Mouse (Mus musculus) layer of hippocampus, adult 2 months (tissue): ENCODE measurements around the gene Meaf6. TPM values are rescaled to one million over a fixed set of nuclear protein-coding genes. Genes with fewer than 3 reads are reported as not detected.

Source experiments
- DNase-seq, 2 experiments: peaks; one replicate each; pipeline ENCODE4 v3.0.0; 2022; ENCODE audit warnings: low spot score in 2 of 2
- H3K27ac ChIP-seq: fragments of 200-600 bp; 2 replicates; pipeline ENCODE4 v1.8.1; 2022
- H3K4me3 ChIP-seq: fragments of 200-600 bp; 2 replicates; pipeline ENCODE4 v1.8.1; 2022; ENCODE audit warnings: mild to moderate bottlenecking
- CTCF ChIP-seq: fragments of 200-600 bp; conservative IDR thresholded peaks from 2 replicates; pipeline ENCODE4 v1.8.1; 2022; ENCODE audit warnings: antibody characterized with exemption, mild to moderate bottlenecking, moderate library complexity
- total RNA-seq, 2 experiments: library from RNA; stranded (reverse); gene quantifications; 2 replicates each; pipeline ENCODE4 v1.2.3; 2021

The Meaf6 gene
- total RNA-seq, 2 experiments from 2014 or later, result 111 to 116 TPM

GRCm38 (mm10) chr4:125134631-125135030, 49.7 kb downstream of the Meaf6 start:
- TF ChIP-seq CTCF, result no peak
- no peak overlapping the region for H3K4me3 ChIP-seq
- no peak for DNase-seq
- H3K27ac ChIP-seq, result no peak overlapping the region

GRCm38 (mm10) chr4:125135076-125135855, 50.3 kb downstream of the Meaf6 start:
- no peak for TF ChIP-seq CTCF
- Histone ChIP-seq H3K27ac (no peak overlapping the region), H3K4me3 (no peak overlapping the region)
- no peak for DNase-seq

GRCm38 (mm10) chr4:125136303-125136888, 51.5 kb downstream of the Meaf6 start:
- no peak for TF ChIP-seq CTCF
- Histone ChIP-seq H3K27ac (no peak overlapping the region), H3K4me3 (no peak overlapping the region)
- no peak for DNase-seq

GRCm38 (mm10) chr4:125138321-125138720, 53.4 kb downstream of the Meaf6 start:
- no peak overlapping the region for H3K4me3 ChIP-seq
- DNase-seq, result no peak
- no peak for TF ChIP-seq CTCF
- no peak overlapping the region for H3K27ac ChIP-seq

GRCm38 (mm10) chr4:125144211-125144610, 59.3 kb downstream of the Meaf6 start:
- no peak for TF ChIP-seq CTCF
- Histone ChIP-seq H3K27ac (peak overlapping the region; percentile 43; the same call in 1 of the 2 replicates), H3K4me3 (no peak overlapping the region)
- no peak for DNase-seq

DNA sequence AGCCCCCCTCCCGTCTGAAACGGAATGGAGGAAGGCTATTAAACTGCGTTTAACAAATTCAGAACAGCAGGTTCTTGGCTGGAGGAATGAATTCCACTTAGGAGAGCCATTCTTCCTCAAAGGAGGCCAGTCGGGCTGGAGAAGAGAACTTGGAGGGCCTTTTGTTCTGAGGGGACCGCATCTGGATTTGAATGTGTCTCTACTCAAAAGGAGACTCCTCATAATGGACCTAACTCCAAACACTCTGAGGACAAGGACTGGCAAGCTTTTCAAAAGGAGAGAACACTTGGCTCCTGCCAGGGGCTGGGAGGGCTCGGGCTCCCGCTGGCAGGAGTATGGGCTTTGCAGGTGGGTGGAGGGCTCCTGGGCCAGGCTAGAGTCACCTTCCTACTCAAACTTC, 59.7 kb downstream of the Meaf6 start:
- TF ChIP-seq CTCF, result no peak
- peak overlapping the region; percentile 61 for H3K27ac ChIP-seq
- DNase-seq, result no peak
- H3K4me3 ChIP-seq, result no peak overlapping the region

GRCm38 (mm10) chr4:125145213-125145612, 60.3 kb downstream of the Meaf6 start:
- no peak for DNase-seq
- no peak overlapping the region for H3K4me3 ChIP-seq
- no peak for TF ChIP-seq CTCF
- peak overlapping the region; percentile 61 for H3K27ac ChIP-seq

DNA sequence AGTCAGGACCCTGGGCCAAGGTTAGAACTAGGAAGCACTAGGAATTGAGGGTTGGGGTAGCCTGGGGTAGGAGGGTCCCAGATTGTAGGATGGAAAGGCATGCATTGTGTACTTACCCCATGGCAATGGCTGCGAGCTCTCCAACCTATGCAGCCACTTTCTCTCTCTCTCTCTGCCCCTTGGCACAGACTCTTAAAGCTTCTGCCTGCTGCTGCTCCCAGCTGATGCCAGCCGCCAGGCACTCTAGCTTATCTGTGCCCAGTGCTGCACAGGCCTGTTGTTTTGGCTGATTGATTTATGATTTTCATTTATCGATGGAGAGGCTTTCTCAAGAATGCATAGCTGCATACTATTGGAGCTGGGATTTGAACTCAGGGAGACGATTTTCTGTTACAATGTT, 63.0 kb downstream of the Meaf6 start:
- no peak for TF ChIP-seq CTCF

DNA sequence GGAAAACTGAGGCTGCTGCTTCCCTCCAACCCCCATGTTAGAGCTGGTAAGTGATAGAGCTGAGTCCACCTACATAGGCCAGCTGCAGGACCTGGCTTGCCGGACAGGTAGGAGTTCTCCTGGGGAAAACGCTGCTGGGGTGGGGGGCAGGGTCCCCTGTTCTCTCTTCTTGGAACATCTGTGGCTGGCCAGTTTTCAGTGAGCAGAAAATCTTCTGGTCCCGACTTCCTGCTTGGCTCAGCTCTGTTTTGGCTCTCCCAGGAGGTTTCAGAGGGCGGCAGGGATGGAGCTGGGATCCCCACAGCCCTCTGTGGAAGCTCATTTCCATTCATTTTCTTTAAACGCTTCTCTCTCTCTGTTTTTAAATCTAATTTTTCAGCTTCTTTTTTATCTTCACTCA, 64.5 kb downstream of the Meaf6 start:
- H3K4me3 ChIP-seq, result no peak overlapping the region
- no peak for TF ChIP-seq CTCF
- no peak for DNase-seq
- no peak overlapping the region for H3K27ac ChIP-seq

More for the DNA sequence above, 63.0 kb downstream of the Meaf6 start:
- DNase-seq, result no peak
- H3K27ac ChIP-seq, result no peak overlapping the region
- no peak overlapping the region for H3K4me3 ChIP-seq

DNA sequence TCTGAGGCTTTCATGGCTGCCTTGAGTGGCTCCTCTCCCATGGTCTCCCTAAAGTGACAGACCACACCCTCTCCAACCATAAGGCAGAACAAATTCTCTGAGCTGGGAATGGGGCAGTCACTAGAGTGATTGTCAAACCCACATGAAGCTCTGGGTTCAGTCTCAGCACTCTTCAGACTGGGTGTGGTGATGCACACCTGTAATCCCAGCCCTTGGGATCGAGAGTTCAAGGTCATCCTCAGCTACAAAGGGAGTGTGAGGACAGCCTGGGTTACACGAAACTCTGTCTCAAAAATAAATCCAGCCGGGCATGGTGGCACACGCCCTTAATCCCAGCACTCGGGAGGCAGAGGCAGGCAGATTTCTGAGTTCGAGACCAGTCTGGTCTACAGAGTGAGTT, 67.5 kb downstream of the Meaf6 start:
- H3K27ac ChIP-seq, result no peak overlapping the region
- H3K4me3 ChIP-seq, result no peak overlapping the region
- TF ChIP-seq CTCF, result no peak
- no peak for DNase-seq

GRCm38 (mm10) chr4:125153659-125154241, 68.8 kb downstream of the Meaf6 start:
- DNase-seq, result no peak
- peak; percentile 46 for TF ChIP-seq CTCF

GRCm38 (mm10) chr4:125155646-125156045, 70.7 kb downstream of the Meaf6 start:
- no peak for DNase-seq
- Histone ChIP-seq H3K27ac (no peak overlapping the region), H3K4me3 (no peak overlapping the region)
- no peak for TF ChIP-seq CTCF

More at GRCm38 (mm10) chr4:125153659-125154241, 68.8 kb downstream of the Meaf6 start:
- no peak overlapping the region for H3K27ac ChIP-seq
- H3K4me3 ChIP-seq, result no peak overlapping the region

- H3K27ac ChIP-seq, result no peak overlapping the region
- DNase-seq, result no peak
- no peak overlapping the region for H3K4me3 ChIP-seq
- TF ChIP-seq CTCF, result no peak
Measured at GRCm38 (mm10) chr4:125157322-125157721, 72.4 kb downstream of the Meaf6 start.
